Comparison of ENCODE assay signal across 8 mouse cellular contexts in the genomic region with DNA sequence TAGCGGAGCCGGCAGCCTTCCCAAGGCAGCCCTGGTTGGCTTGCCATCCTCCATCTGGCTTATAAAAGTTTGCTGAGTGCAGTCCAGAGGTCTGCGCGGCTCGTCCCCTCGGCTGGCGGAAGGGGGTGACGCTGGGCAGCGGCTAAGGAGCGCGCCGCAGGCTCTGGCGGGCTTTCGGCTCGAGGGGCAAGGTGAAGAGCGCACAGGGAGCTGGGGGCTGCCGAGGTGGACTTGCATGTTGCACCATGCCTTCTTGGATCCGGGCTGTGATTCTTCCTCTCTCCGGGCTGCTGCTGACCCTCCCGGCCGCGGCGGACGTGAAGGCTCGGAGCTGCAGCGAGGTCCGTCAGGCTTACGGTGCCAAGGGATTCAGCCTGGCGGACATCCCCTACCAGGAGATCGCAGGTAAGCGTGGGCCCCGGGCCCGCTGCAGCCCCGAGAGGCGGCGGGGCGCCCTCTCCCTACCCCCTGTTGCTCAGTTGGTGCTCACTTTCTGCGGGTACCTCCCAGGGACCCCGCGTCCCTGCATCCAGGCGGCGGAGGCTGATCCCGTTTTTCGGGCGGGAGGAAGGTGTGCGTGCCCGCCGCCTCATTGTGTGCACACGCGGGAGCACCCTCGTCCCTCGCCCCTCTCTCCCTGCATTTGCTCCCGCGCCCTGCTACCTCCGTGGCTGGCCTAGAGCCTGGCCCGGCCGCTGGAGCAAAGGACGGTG. TPM values are rescaled to one million over a fixed set of nuclear protein-coding genes. Genes with fewer than 3 reads are reported as not detected.
DNase-seq lines count a peak whose midpoint lies in the region; ATAC-seq and TF ChIP-seq lines count a peak whose summit lies in the region.

No protein-coding gene starts in this region.

- TF ChIP-seq POLR2A in small intestine, adult 2 months (IDR thresholded peaks at IDR 0.05; ENCODE audit: low read depth, low read length): no peak

- H3K36me3 ChIP-seq in forebrain, embryonic 14.5 days (ENCODE audit: control insufficient read depth, insufficient read depth, low read length): no peaks in the 10 kb centered on the region
- no peaks in the 10 kb centered on the region for H3K36me3 ChIP-seq in midbrain, embryonic 10.5 days
- H3K36me3 ChIP-seq in small intestine, adult 2 months (ENCODE audit: control insufficient read depth, insufficient read depth, low read length): no peaks in the 10 kb centered on the region

- under 1% methylated on average over 58 of the region's 58 CpGs for WGBS in forebrain, embryonic 14.5 days
- under 1% methylated on average over 58 of the region's 58 CpGs for WGBS in midbrain, embryonic 10.5 days
- WGBS in small intestine, adult 2 months: 1% methylated on average over 58 of the region's 58 CpGs

- CTCF ChIA-PET in Patski (lab: Charles Lee): interaction anchor here (1.5 kb wide), 1 partner anchor 359 kb away, joined by 3 read pairs; no protein-coding TSS in a partner anchor

- peaks cover 19% of the 10 kb centered on the region for H3K4me1 ChIP-seq in forebrain, embryonic 14.5 days (ENCODE audit: control insufficient read depth, insufficient read depth, low read length)
- H3K4me1 ChIP-seq in midbrain, embryonic 10.5 days: peaks cover 28% of the 10 kb centered on the region
- no peaks in the 10 kb centered on the region for H3K4me1 ChIP-seq in small intestine, adult 2 months (ENCODE audit: control insufficient read depth, insufficient read depth, insufficient read length, low read length)

- no peak for DNase-seq in Patski (ENCODE audit: low read depth, low spot score)
- DNase-seq in cerebellum, adult 11 months: peak; percentile 16
- no peak for DNase-seq in forebrain, embryonic 14.5 days (ENCODE audit: low spot score)
- DNase-seq in heart, postnatal 10 days: peak; percentile 45 to 58
- DNase-seq in left cerebral cortex, postnatal 25 days (ENCODE audit: low spot score in 2 of 2): peak; percentile 32 to 47
- peak; percentile 81 for DNase-seq in midbrain, embryonic 10.5 days (ENCODE audit: low spot score)

- H3K27ac ChIP-seq in forebrain, embryonic 14.5 days (ENCODE audit: low read depth, low read length): peak overlapping the region; percentile 93
- H3K27ac ChIP-seq in midbrain, embryonic 10.5 days (replicated peaks): peak overlapping the region; percentile 99
- H3K27ac ChIP-seq in small intestine, adult 2 months (ENCODE audit: insufficient read depth, low read depth, low read length): no peak overlapping the region

- TF ChIP-seq CTCF in Patski (IDR thresholded peaks at IDR 0.05): no peak
- no peak for TF ChIP-seq CTCF in small intestine, adult 2 months (IDR thresholded peaks at IDR 0.05; ENCODE audit: extremely low read depth, insufficient read length, insufficient replicate concordance, low read depth, low read length)

- no peaks in the 10 kb centered on the region for H3K27me3 ChIP-seq in Patski
- H3K27me3 ChIP-seq in forebrain, embryonic 14.5 days (replicated peaks; ENCODE audit: control insufficient read depth, insufficient read depth, low read length): no peaks in the 10 kb centered on the region
- no peaks in the 10 kb centered on the region for H3K27me3 ChIP-seq in midbrain, embryonic 10.5 days (ENCODE audit: low read depth, poor library complexity, severe bottlenecking)
- H3K27me3 ChIP-seq in small intestine, adult 2 months (ENCODE audit: control insufficient read depth, insufficient read depth, low read length): no peaks in the 10 kb centered on the region

- no peaks in the 10 kb centered on the region for H3K9me3 ChIP-seq in forebrain, embryonic 14.5 days (replicated peaks; ENCODE audit: control insufficient read depth, low read length)
- H3K9me3 ChIP-seq in midbrain, embryonic 10.5 days (replicated peaks): no peaks in the 10 kb centered on the region

- intact Hi-C loops in heart, postnatal 10 days (cut with DNase I): loop anchor here (5.0 to 10.0 kb wide), 2 partner anchors 206 to 1009 kb away; no protein-coding TSS in a partner anchor
- intact Hi-C loops in left cerebral cortex, postnatal 25 days (cut with DNase I): loop anchor here (5.0 to 10.0 kb wide), 5 partner anchors 51 to 1094 kb away; no protein-coding TSS in a partner anchor

- peak overlapping the region; percentile 87 for H3K4me2 ChIP-seq in forebrain, embryonic 14.5 days (ENCODE audit: low read length)

- POLR2A ChIA-PET in Patski (lab: Charles Lee): interaction anchor here (0.6 kb wide), 1 partner anchor 755 kb away, joined by 3 read pairs; no protein-coding TSS in a partner anchor

- peak; percentile 41 for ATAC-seq in Patski
- peak; percentile 52 for ATAC-seq in forebrain, embryonic 14.5 days
- ATAC-seq in CD4-positive, CD25-positive, alpha-beta regulatory T cell, adult 4 months: no peak

- H3K4me3 ChIP-seq in forebrain, embryonic 14.5 days (ENCODE audit: low read depth, low read length): peak overlapping the region; percentile 78
- peak overlapping the region; percentile 96 for H3K4me3 ChIP-seq in midbrain, embryonic 10.5 days
- H3K4me3 ChIP-seq in small intestine, adult 2 months (ENCODE audit: low read depth, low read length): peak overlapping the region; percentile 63

- H3K9ac ChIP-seq in forebrain, embryonic 14.5 days (ENCODE audit: low read length): peak overlapping the region; percentile 84

- in situ Hi-C loops in Patski (cut with MboI; ENCODE audit: low pct_unique_long_range_greater_than_20kb): loop anchor here (5.0 to 25.0 kb wide), 6 partner anchors 361 to 1011 kb away; no protein-coding TSS in a partner anchor

RNA-seq across cellular contexts. Expression of a gene that starts 0.7 kb away (rescaled TPM):
- polyA plus RNA-seq in Patski (2021): 56.6 TPM
- 9.0 and 12.1 TPM in 2 replicates for polyA plus RNA-seq in forebrain, embryonic 14.5 days (2014; fragmentation: Nextera tagmentation; extraction: Ambion mirVana)
- 10 to 100 TPM; 37.0 to 40.2 TPM for total RNA-seq in heart, postnatal 10 days (2021)
- 10 to 100 TPM; 15.6 to 18.9 TPM for total RNA-seq in left cerebral cortex, postnatal 25 days (2021)
- polyA plus RNA-seq in midbrain, embryonic 10.5 days (2016; fragmentation: Nextera tagmentation; extraction: Ambion mirVana): 36.6 and 37.7 TPM in 2 replicates
- 0.71 and 0.81 TPM in 2 replicates for polyA plus RNA-seq in small intestine, adult 2 months (2012; rRNA removed)
- under 1 TPM in 1 of 2 experiments, not detected in 1; 0.15 TPM for polyA plus RNA-seq in CD4-positive, CD25-positive, alpha-beta regulatory T cell, adult 4 months (2017; shearing (Covaris generic))

Comparison
In these comparisons a context has a peak if more than half of its experiments do, and no peak if none do; other contexts are left out.
1. DNase-seq: peak in cerebellum, adult 11 months (single experiment), heart, postnatal 10 days (2 of 2), left cerebral cortex, postnatal 25 days (2 of 2) and midbrain, embryonic 10.5 days (single experiment); none in Patski (single experiment) and forebrain, embryonic 14.5 days (single experiment).
2. Peak in every context shown above with its lines, with median percentiles within 50 percentile points of each other: H3K4me3 ChIP-seq.